Mouse (Mus musculus): ENCODE data around the gene Klri1. TPM values are rescaled to one million over a fixed set of nuclear protein-coding genes. Genes with fewer than 3 reads are reported as not detected.

Klri1 gene
- 0.68 TPM for polyA plus RNA-seq (2014; fragmentation: Illumina TruSeq; extraction: RNeasy Lipid Tissue Mini Kit (QIAGEN cat#74804); ENCODE audit: low read depth, low replicate concordance)

DNA sequence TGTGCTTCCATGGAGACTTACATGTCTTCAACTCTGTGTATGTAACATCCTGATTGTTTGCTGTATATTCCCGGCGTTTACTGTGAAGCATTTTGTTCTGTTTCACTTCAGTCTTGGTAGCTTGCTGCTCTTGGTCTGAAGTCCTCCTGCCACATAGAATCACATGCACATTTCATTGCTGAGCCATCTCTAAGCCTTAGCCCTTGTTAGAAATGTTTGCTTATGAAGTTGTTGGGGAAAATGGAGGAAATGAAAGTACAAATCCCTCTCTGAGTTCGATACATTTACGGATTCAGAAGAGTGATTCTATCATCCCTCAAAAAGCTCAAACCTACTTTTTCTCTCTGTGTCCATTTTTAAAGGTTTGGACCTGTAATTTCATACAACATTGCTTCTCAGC lies at the start of gene Klri1:
TSS of gene Klri1 (minus strand) at position 101 of the 400 bp plus-strand sequence.

GRCm38 (mm10) chr6:129740069-129740721 lies 23.3 kb upstream of the Klri1 start, which contains the start of gene Klri2:
Gene Klri2, minus strand, starts transcription at chr6:129740484.

GRCm38 (mm10) chr6:129678873-129679272 lies 38.1 kb downstream of the Klri1 start, which contains the start of gene Klrc1:
Gene Klrc1, minus strand, starts transcription at chr6:129678973.

GRCm38 (mm10) chr6:129660589-129660988 lies 56.3 kb downstream of the Klri1 start, which contains the start of gene Klrc2:
Gene Klrc2, minus strand, starts transcription at chr6:129660689.

Other genes starting within 250 kb of the Klri1 start
- gene Olr1, start 210.0 kb downstream of the Klri1 start, polyA plus RNA-seq (2014; fragmentation: Illumina TruSeq; extraction: RNeasy Lipid Tissue Mini Kit (QIAGEN cat#74804); ENCODE audit: low read depth, low replicate concordance): 0.38 TPM
- gene Tmem52b, start 204.6 kb downstream of the Klri1 start, polyA plus RNA-seq (2014; fragmentation: Illumina TruSeq; extraction: RNeasy Lipid Tissue Mini Kit (QIAGEN cat#74804); ENCODE audit: low read depth, low replicate concordance): not detected
- 177 TPM for gene Gabarapl1, start 184.0 kb downstream of the Klri1 start, polyA plus RNA-seq (2014; fragmentation: Illumina TruSeq; extraction: RNeasy Lipid Tissue Mini Kit (QIAGEN cat#74804); ENCODE audit: low read depth, low replicate concordance)
- gene Klre1, start 139.2 kb downstream of the Klri1 start, polyA plus RNA-seq (2014; fragmentation: Illumina TruSeq; extraction: RNeasy Lipid Tissue Mini Kit (QIAGEN cat#74804); ENCODE audit: low read depth, low replicate concordance): 0.68 TPM
- 2.8 TPM for gene Klrd1, start 125.3 kb downstream of the Klri1 start, polyA plus RNA-seq (2014; fragmentation: Illumina TruSeq; extraction: RNeasy Lipid Tissue Mini Kit (QIAGEN cat#74804); ENCODE audit: low read depth, low replicate concordance)
- gene Klrk1, start 93.3 kb downstream of the Klri1 start, polyA plus RNA-seq (2014; fragmentation: Illumina TruSeq; extraction: RNeasy Lipid Tissue Mini Kit (QIAGEN cat#74804); ENCODE audit: low read depth, low replicate concordance): 3.0 TPM
- not detected for gene Klrc3, start 73.8 kb downstream of the Klri1 start, polyA plus RNA-seq (2014; fragmentation: Illumina TruSeq; extraction: RNeasy Lipid Tissue Mini Kit (QIAGEN cat#74804); ENCODE audit: low read depth, low replicate concordance)
- gene Klrc2, start 56.4 kb downstream of the Klri1 start, polyA plus RNA-seq (2014; fragmentation: Illumina TruSeq; extraction: RNeasy Lipid Tissue Mini Kit (QIAGEN cat#74804); ENCODE audit: low read depth, low replicate concordance): 0.15 TPM
- 0.27 TPM for gene Klrc1, start 38.2 kb downstream of the Klri1 start, polyA plus RNA-seq (2014; fragmentation: Illumina TruSeq; extraction: RNeasy Lipid Tissue Mini Kit (QIAGEN cat#74804); ENCODE audit: low read depth, low replicate concordance)
- 0.12 TPM for gene Klri2, start 23.4 kb upstream of the Klri1 start, polyA plus RNA-seq (2014; fragmentation: Illumina TruSeq; extraction: RNeasy Lipid Tissue Mini Kit (QIAGEN cat#74804); ENCODE audit: low read depth, low replicate concordance)
- gene Gm156, start 67.1 kb upstream of the Klri1 start, polyA plus RNA-seq (2014; fragmentation: Illumina TruSeq; extraction: RNeasy Lipid Tissue Mini Kit (QIAGEN cat#74804); ENCODE audit: low read depth, low replicate concordance): not detected
- not detected for gene Gm17631, start 145.5 kb upstream of the Klri1 start, polyA plus RNA-seq (2014; fragmentation: Illumina TruSeq; extraction: RNeasy Lipid Tissue Mini Kit (QIAGEN cat#74804); ENCODE audit: low read depth, low replicate concordance)
- gene Klra17, start 159.5 kb upstream of the Klri1 start, polyA plus RNA-seq (2014; fragmentation: Illumina TruSeq; extraction: RNeasy Lipid Tissue Mini Kit (QIAGEN cat#74804); ENCODE audit: low read depth, low replicate concordance): 0.27 TPM
- not detected for gene Klra5, start 200.5 kb upstream of the Klri1 start, polyA plus RNA-seq (2014; fragmentation: Illumina TruSeq; extraction: RNeasy Lipid Tissue Mini Kit (QIAGEN cat#74804); ENCODE audit: low read depth, low replicate concordance)

Measured in adipose tissue, adult 10 weeks (tissue).